Mouse (Mus musculus) erythroblast, embryonic 14.5 days (primary cell): ENCODE data around the gene Cd33.

Source experiments
- GATA1 ChIP-seq: IDR thresholded peaks from 2 replicates; pipeline ENCODE4 v1.6.1; 2012; ENCODE audit warnings: low read length, inconsistent platforms, mixed read lengths
- TAL1 ChIP-seq: IDR thresholded peaks from 3 replicates; pipeline ENCODE4 v1.6.1; 2012; ENCODE audit warnings: low read length, inconsistent platforms, mixed read lengths

DNA sequence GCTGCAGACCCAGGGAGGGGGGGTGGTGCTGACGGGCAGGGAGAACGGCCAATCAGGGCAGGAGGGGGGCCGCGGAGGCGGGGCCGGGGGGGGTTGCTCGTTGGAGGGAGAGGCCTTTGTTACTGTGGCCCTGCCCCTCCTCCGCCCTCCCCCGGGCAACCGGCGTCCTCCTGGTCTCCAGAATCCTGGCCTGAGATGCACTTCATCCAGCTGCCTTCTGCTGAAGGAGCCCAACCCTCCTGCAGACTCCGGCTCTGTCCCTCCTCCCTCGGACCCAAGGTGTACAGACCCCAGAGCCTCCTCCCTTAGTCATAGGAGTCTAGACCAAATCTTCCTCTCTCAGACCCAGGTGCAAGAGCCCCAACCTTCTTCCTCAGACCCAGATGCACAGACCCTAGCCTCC is 54.0 kb downstream of the Cd33 start:
- TF ChIP-seq GATA1 (no peak), TAL1 (no peak)
